Mouse (Mus musculus): ENCODE measurements around the gene Pamr1. TPM values are rescaled to one million over a fixed set of nuclear protein-coding genes. Genes with fewer than 3 reads are reported as not detected.

Gene Pamr1
- polyA plus RNA-seq, 1 experiment = 2.3 TPM

GRCm38 (mm10) chr2:102595395-102596130 lies 45.8 kb downstream of the Pamr1 start:
- Histone ChIP-seq H3K4me3 (ENCODE audit: control insufficient read depth, insufficient read depth, low read length) (no peak overlapping the region), H3K27ac (ENCODE audit: control insufficient read depth, insufficient read depth, low read length) (no peak overlapping the region), H3K27me3 (ENCODE audit: control insufficient read depth, insufficient read depth, low read length) (no peaks in the 10 kb centered on the region), H3K4me1 (replicated peaks; ENCODE audit: control insufficient read depth, insufficient read depth, low read length) (no peaks in the 10 kb centered on the region; the same call in 1 of the 2 replicates), H3K36me3 (ENCODE audit: control insufficient read depth, insufficient read depth, low read length) (no peaks in the 10 kb centered on the region)
- TF ChIP-seq POLR2A (IDR thresholded peaks at IDR 0.05; ENCODE audit: control insufficient read depth, extremely low read depth, insufficient read depth, low read length, poor library complexity) = no peak
- no peak for TF ChIP-seq CTCF (IDR thresholded peaks at IDR 0.05; ENCODE audit: borderline replicate concordance, control insufficient read depth, extremely low read depth, insufficient read depth, low read length, poor library complexity)
- WGBS = 70% methylated on average over 10 of the region's 10 CpGs
- DNase-seq = no peak

- no peak for DNase-seq
- TF ChIP-seq CTCF (IDR thresholded peaks at IDR 0.05; ENCODE audit: borderline replicate concordance, control insufficient read depth, extremely low read depth, insufficient read depth, low read length, poor library complexity) (no peak), POLR2A (IDR thresholded peaks at IDR 0.05; ENCODE audit: control insufficient read depth, extremely low read depth, insufficient read depth, low read length, poor library complexity) (no peak)
These were observed 49.3 kb downstream of the Pamr1 start for GRCm38 (mm10) chr2:102598911-102599721.

DNA sequence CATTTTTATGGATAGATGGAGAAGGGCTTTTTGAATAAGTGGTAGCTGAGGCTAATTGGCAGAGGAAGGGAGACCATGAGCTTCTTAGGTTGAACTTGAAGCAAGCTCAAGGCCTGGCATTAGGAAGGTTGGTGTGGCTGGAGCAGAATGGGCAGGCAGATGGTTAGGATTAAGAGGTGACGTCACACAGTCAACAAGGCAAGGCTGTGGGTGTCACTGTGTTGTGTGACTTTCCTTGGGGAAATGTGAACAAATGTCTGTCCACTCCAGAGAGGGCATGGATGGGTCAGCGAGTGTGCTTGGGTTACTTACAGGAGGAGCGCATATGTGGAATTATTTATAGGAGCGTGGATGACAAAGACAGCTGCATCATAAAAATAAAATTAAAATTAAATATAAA lies 50.7 kb downstream of the Pamr1 start:
- WGBS = 96% methylated on average over 4 of the region's 4 CpGs
- H3K4me1 ChIP-seq (replicated peaks; ENCODE audit: control insufficient read depth, insufficient read depth, low read length) = no peaks in the 10 kb centered on the region; the same call in 1 of the 2 replicates
- H3K4me3 ChIP-seq (ENCODE audit: control insufficient read depth, insufficient read depth, low read length) = no peak overlapping the region
- no peak overlapping the region for H3K27ac ChIP-seq (ENCODE audit: control insufficient read depth, insufficient read depth, low read length)
- no peak for DNase-seq
- H3K36me3 ChIP-seq (ENCODE audit: control insufficient read depth, insufficient read depth, low read length) = no peaks in the 10 kb centered on the region
- no peak for TF ChIP-seq CTCF (IDR thresholded peaks at IDR 0.05; ENCODE audit: borderline replicate concordance, control insufficient read depth, extremely low read depth, insufficient read depth, low read length, poor library complexity)
- no peak for TF ChIP-seq POLR2A (IDR thresholded peaks at IDR 0.05; ENCODE audit: control insufficient read depth, extremely low read depth, insufficient read depth, low read length, poor library complexity)
- no peaks in the 10 kb centered on the region for H3K27me3 ChIP-seq (ENCODE audit: control insufficient read depth, insufficient read depth, low read length)

More at GRCm38 (mm10) chr2:102598911-102599721, 49.3 kb downstream of the Pamr1 start:
- no peak overlapping the region for H3K27ac ChIP-seq (ENCODE audit: control insufficient read depth, insufficient read depth, low read length)
- H3K4me3 ChIP-seq (ENCODE audit: control insufficient read depth, insufficient read depth, low read length) = no peak overlapping the region
- no peaks in the 10 kb centered on the region for H3K36me3 ChIP-seq (ENCODE audit: control insufficient read depth, insufficient read depth, low read length)
- H3K27me3 ChIP-seq (ENCODE audit: control insufficient read depth, insufficient read depth, low read length) = no peaks in the 10 kb centered on the region
- 52% methylated on average over 2 of the region's 2 CpGs for WGBS
- no peaks in the 10 kb centered on the region; the same call in 1 of the 2 replicates for H3K4me1 ChIP-seq (replicated peaks; ENCODE audit: control insufficient read depth, insufficient read depth, low read length)

DNA sequence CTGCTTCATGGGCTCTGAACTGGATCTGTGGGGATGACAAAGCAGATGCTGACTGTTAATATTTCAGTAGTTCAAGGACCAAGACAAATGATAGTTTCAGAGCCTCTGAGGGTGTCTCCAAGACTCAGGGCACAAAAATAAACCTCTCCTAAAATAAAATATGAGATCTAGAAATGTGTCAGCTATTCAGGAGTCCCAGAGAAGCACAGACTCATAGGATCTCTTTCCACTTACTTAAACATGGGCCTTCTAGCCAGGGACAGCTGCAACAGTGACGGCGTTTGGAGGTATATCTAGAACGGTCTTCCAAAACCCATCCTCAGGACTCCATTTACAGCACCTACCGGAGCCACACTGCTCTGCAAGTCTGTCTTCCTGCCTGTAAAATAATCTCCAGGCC lies 60.7 kb downstream of the Pamr1 start:
- Histone ChIP-seq H3K27ac (ENCODE audit: control insufficient read depth, insufficient read depth, low read length) (no peak overlapping the region), H3K4me1 (replicated peaks; ENCODE audit: control insufficient read depth, insufficient read depth, low read length) (no peaks in the 10 kb centered on the region), H3K36me3 (ENCODE audit: control insufficient read depth, insufficient read depth, low read length) (no peaks in the 10 kb centered on the region), H3K4me3 (ENCODE audit: control insufficient read depth, insufficient read depth, low read length) (no peak overlapping the region), H3K27me3 (ENCODE audit: control insufficient read depth, insufficient read depth, low read length) (no peaks in the 10 kb centered on the region)
- WGBS = 97% methylated on average over 4 of the region's 4 CpGs
- DNase-seq = no peak
- TF ChIP-seq CTCF (IDR thresholded peaks at IDR 0.05; ENCODE audit: borderline replicate concordance, control insufficient read depth, extremely low read depth, insufficient read depth, low read length, poor library complexity) (no peak), POLR2A (IDR thresholded peaks at IDR 0.05; ENCODE audit: control insufficient read depth, extremely low read depth, insufficient read depth, low read length, poor library complexity) (no peak)

- 28% methylated on average over 2 of the region's 2 CpGs for whole genome bisulfite sequencing
- DNase-seq = no peak
- no peaks in the 10 kb centered on the region for H3K4me1 ChIP-seq (replicated peaks; ENCODE audit: control insufficient read depth, insufficient read depth, low read length)
- no peaks in the 10 kb centered on the region for H3K36me3 ChIP-seq (ENCODE audit: control insufficient read depth, insufficient read depth, low read length)
- no peak overlapping the region for H3K27ac ChIP-seq (ENCODE audit: control insufficient read depth, insufficient read depth, low read length)
- no peaks in the 10 kb centered on the region for H3K27me3 ChIP-seq (ENCODE audit: control insufficient read depth, insufficient read depth, low read length)
- TF ChIP-seq CTCF (IDR thresholded peaks at IDR 0.05; ENCODE audit: borderline replicate concordance, control insufficient read depth, extremely low read depth, insufficient read depth, low read length, poor library complexity) (no peak), POLR2A (IDR thresholded peaks at IDR 0.05; ENCODE audit: control insufficient read depth, extremely low read depth, insufficient read depth, low read length, poor library complexity) (no peak)
- no peak overlapping the region for H3K4me3 ChIP-seq (ENCODE audit: control insufficient read depth, insufficient read depth, low read length)
These were observed 66.8 kb downstream of the Pamr1 start for GRCm38 (mm10) chr2:102616637-102617036.

GRCm38 (mm10) chr2:102620744-102621429 lies 71.1 kb downstream of the Pamr1 start:
- 92% methylated on average over 12 of the region's 12 CpGs for WGBS
- no peaks in the 10 kb centered on the region for H3K27me3 ChIP-seq (ENCODE audit: control insufficient read depth, insufficient read depth, low read length)
- no peaks in the 10 kb centered on the region for H3K36me3 ChIP-seq (ENCODE audit: control insufficient read depth, insufficient read depth, low read length)
- H3K4me1 ChIP-seq (replicated peaks; ENCODE audit: control insufficient read depth, insufficient read depth, low read length) = no peaks in the 10 kb centered on the region
- DNase-seq = no peak
- no peak overlapping the region for H3K27ac ChIP-seq (ENCODE audit: control insufficient read depth, insufficient read depth, low read length)
- TF ChIP-seq POLR2A (IDR thresholded peaks at IDR 0.05; ENCODE audit: control insufficient read depth, extremely low read depth, insufficient read depth, low read length, poor library complexity) = no peak
- TF ChIP-seq CTCF (IDR thresholded peaks at IDR 0.05; ENCODE audit: borderline replicate concordance, control insufficient read depth, extremely low read depth, insufficient read depth, low read length, poor library complexity) = no peak
- no peak overlapping the region for H3K4me3 ChIP-seq (ENCODE audit: control insufficient read depth, insufficient read depth, low read length)

All from thymus, adult 2 months (tissue).